Mouse (Mus musculus): ENCODE data around the gene Rbck1. TPM values are rescaled to one million over a fixed set of nuclear protein-coding genes. Genes with fewer than 3 reads are reported as not detected.
"Not testable (repeated sequence)": the region's sequence is repeated elsewhere in the genome, so short reads cannot be mapped to it uniquely, and the experiment has no call there.

Gene Rbck1
- total RNA-seq, 2 experiments from 2014 or later = 111 to 117 TPM

DNA sequence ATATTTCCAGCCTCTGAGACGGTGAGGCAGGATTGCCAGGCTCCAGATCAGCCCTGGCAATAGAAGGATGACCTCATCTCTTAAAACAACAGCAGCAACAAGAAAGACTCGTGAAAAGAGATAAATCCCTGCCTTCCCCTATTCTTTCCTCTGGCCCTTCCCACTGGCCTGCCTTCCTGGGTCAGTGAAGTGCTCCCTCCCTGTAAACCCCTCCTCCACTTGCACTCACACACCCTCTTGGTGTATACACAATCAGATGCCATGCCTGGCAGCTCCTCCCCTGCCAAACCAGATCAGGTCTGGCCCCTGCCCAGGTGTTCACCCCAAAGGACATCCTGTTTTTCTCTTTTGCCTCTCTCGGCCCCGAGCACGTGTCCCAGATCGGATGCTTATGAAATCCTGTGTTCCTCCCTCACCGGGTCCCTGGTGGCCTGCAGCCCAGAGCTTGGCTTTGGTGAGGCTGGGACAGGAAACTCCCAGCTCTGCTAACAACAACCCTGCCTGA lies 27.9 kb upstream of the Rbck1 start:
- H3K27ac ChIP-seq = no peak overlapping the region; the same call in 1 of the 2 replicates
- DNase-seq (ENCODE audit: extremely low spot score in 1 of 2, low spot score in 2 of 2) = no peak
- no peak for TF ChIP-seq CTCF (IDR thresholded peaks at IDR 0.05)
- H3K4me3 ChIP-seq = no peak overlapping the region
- intact Hi-C loops (cut with DNase I) = no loop called here

DNA sequence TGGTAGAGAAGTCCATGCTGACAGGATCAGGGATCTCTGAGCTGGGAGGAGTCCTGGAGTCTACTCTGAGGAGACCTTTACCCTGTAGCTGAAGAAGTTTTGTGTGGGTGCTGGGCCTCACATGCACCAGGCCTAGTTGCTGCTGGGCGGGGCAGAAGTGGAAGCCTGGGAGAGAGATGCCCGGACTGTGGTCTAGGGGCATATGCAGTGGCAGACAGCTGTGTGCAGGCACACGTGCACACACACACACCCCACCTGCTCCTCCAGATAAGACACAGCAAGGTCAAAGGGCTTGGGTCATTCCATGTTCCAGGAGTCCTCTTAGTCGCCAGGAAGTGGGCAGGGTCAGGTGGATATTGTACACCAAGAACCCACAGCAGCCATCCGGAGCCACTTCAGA lies 27.2 kb upstream of the Rbck1 start:
- no peak for TF ChIP-seq CTCF (IDR thresholded peaks at IDR 0.05)
- Histone ChIP-seq H3K4me3 (no peak overlapping the region), H3K27ac (no peak overlapping the region)
- intact Hi-C loops (cut with DNase I) = no loop called here
- DNase-seq (ENCODE audit: extremely low spot score in 1 of 2, low spot score in 2 of 2) = no peak

DNA sequence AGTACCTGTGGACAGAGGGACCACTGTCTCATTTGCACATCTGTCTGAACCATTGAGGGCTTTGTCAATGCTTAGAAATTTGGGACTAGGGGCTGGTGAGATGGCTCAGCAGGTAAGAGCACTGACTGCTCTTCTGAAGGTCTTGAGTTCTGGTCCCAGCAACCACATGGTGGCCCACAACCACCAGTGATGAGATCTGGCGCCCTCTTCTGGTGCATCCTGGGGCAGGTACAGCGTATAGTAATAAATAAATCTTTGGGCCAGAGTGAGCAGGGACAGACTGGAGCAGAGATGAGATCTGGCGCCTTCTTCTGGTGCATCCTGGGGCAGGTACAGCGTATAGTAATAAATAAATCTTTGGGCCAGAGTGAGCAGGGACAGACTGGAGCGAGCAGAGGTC lies 26.5 kb upstream of the Rbck1 start:
- DNase-seq (ENCODE audit: extremely low spot score in 1 of 2, low spot score in 2 of 2); intact Hi-C loops (cut with DNase I): not testable (repeated sequence)

DNA sequence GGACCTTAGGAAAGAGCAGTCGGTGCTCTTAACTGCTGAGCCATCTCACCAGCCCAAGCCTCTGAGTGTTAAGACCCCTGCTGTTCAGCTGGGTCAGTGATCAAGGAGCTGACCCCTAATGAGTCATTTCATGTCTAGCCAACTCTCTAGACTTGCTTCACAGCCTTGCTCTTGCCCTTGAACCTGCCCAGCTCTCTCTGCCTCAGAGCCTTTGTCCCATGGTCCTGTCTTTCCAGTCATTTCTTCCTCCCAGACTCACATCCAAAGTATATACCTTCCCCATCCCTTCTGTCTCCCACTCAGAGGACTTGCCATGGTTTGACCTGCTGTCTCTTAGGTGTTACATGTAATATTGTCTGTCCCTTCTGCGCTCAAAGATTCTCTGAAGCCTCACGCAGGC lies 24.8 kb upstream of the Rbck1 start:
- Histone ChIP-seq H3K4me3 (no peak overlapping the region), H3K27ac (no peak overlapping the region)
- intact Hi-C loops (cut with DNase I) = no loop called here
- no peak for DNase-seq (ENCODE audit: extremely low spot score in 1 of 2, low spot score in 2 of 2)
- TF ChIP-seq CTCF (IDR thresholded peaks at IDR 0.05) = no peak

More for the DNA sequence above, 26.5 kb upstream of the Rbck1 start:
- H3K4me3 ChIP-seq, H3K27ac ChIP-seq: not testable (repeated sequence)

DNA sequence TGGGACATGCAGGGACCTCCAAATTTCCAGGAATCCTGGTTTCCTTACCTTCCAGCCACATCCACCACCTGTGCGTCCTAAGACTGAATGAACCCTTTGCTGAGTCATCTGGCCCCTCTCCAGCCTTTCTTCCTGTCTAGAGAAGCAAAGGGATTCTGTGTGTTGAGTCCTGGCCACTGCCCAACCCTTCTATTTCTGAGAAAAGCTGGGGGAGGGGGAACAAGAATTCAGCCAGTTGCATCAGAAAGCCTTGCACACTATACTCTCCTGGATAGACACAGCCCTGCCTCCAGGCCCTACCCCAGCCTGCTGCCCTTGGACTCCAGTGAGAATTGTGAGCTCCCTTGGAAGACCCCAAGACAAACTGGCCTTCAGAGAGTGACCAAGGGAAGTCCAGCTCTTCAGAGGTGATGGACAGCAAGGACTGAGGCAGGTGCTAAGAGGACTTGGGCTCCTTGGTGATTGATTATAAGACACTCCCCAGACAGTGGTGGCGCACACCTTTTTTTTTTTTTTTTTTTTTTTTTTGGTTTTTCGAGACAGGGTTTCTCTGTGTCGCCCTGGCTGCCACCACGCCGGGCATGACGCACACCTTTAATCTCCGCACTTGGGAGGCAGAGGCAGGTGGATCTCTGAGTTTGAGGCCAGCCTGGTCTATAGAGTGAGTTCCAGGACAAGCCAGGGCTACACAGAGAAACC lies 17.5 kb upstream of the Rbck1 start:
- DNase-seq (ENCODE audit: extremely low spot score in 1 of 2, low spot score in 2 of 2) = peak in 1 of 2 experiments; percentile 42
- intact Hi-C loops (cut with DNase I) = no loop called here
- TF ChIP-seq CTCF (IDR thresholded peaks at IDR 0.05) = no peak
- Histone ChIP-seq H3K4me3 (no peak overlapping the region), H3K27ac (no peak overlapping the region)

DNA sequence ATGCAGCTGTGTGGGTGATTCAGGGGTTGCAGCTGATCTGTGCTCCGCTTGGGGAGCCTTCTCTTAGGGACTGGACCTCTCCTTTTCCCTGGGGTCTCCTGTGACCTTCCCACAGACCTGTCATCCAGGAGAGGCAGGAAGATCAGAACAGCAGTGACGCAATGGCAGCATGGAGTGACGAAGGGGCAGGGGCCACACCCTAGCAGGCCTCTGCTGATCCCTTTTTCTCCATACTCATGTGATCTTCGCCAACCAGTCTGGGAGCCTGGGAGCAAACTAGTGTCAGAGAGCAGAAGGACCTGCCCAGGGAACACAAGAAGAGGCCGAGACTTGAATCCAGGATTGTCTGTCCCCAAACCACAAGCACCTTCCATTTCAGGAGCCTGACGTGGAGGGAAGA lies 16.8 kb upstream of the Rbck1 start:
- intact Hi-C loops (cut with DNase I) = no loop called here
- no peak overlapping the region for H3K27ac ChIP-seq
- H3K4me3 ChIP-seq = no peak overlapping the region
- no peak for DNase-seq (ENCODE audit: extremely low spot score in 1 of 2, low spot score in 2 of 2)
- TF ChIP-seq CTCF (IDR thresholded peaks at IDR 0.05) = no peak

DNA sequence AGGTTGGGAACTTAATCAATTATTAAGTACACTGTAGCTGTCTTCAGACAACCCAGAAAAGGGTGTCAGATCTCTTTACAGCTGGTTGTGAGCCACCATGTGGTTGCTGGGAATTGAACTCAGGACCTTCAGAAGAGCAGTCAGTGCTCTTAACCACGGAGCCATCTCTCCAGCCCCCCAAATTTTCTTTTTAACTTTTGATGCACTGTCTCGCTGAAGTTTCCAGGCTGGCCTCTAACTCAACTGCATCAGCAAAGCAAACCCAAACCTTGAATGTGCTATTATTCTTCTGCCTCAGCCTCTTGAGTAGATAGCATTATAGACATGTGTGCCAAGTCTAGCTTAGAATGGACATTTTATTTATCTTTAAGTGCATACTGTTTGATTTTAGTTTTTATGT lies 15.3 kb upstream of the Rbck1 start:
- H3K4me3 ChIP-seq = no peak overlapping the region
- no peak for TF ChIP-seq CTCF (IDR thresholded peaks at IDR 0.05)
- DNase-seq (ENCODE audit: extremely low spot score in 1 of 2, low spot score in 2 of 2) = no peak
- H3K27ac ChIP-seq = no peak overlapping the region
- intact Hi-C loops (cut with DNase I) = no loop called here

DNA sequence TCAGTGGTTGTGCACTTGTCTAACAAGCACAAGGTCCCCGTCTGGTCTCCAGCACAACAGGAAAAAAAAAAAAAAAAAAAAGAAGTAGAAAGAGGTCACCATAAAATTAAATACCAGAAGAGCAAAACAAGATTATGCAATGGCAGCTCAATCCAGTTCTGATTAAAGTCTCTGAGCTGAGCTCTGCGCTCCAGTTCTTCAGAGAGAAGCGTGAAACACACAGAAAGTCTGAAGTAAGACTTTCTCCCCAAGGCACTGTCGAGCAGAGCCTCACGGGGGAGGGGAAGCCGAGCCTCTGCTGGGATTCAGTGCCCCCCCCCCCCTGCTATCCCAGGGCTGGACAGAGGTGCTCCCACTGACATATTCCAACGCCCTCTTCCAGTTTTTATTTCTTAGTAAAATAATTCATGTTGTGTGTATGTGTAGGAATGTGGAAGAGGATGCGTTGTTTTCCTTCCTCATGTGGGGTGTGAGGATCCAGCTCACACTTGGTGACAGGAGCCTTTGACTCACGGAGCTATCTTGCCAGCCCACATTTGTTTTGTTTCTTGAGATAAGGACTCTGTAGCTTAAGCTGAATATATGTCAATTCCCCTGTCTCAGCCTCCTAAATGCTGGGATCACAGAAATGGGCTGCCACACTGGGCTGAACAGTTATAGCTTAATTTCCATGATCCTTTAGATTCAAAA lies 14.5 kb upstream of the Rbck1 start:
- no peak for TF ChIP-seq CTCF (IDR thresholded peaks at IDR 0.05)
- Histone ChIP-seq H3K4me3 (no peak overlapping the region), H3K27ac (no peak overlapping the region)
- intact Hi-C loops (cut with DNase I) = no loop called here
- no peak for DNase-seq (ENCODE audit: extremely low spot score in 1 of 2, low spot score in 2 of 2)

DNA sequence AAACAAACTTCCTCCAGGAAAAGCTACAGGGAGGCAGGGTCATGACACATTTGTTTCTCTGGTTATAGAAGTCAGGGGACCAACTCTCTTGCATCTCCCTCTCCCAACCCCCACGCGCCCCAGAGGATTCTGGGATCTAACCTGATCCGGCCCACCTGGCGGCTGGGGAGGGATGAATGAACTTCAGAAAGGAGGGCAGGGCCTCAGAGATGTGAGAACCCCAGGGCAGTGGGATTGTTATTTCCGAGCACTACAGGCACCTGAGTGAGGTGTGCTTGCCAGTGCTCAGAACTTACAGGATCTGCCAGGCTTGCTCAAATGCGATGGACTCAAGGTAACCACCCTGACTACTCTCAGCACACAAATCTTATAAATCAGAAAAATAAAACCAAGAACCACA lies 12.9 kb upstream of the Rbck1 start:
- Histone ChIP-seq H3K4me3 (no peak overlapping the region), H3K27ac (no peak overlapping the region)
- TF ChIP-seq CTCF (IDR thresholded peaks at IDR 0.05) = no peak
- no peak for DNase-seq (ENCODE audit: extremely low spot score in 1 of 2, low spot score in 2 of 2)
- intact Hi-C loops (cut with DNase I) = no loop called here

DNA sequence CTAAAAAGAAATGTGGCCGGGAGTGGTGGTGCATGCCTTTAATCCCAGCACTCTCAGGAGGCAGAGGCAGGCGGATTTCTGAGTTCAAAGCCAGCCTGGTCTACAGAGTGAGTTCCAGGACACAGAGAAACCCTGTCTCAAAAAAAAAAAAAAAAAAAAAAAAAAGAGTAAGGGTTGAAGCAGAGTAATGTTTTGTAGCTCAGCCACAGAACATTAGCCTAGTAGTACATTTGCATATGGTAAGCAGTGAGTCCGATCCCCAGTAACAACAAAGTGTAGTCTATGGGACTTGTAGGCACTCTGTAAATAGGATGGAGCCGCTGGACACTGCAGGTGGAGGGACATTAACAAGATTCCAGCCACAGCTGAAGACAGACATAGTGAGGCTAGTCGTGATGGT lies 12.5 kb upstream of the Rbck1 start:
- H3K27ac ChIP-seq = no peak overlapping the region
- H3K4me3 ChIP-seq = no peak overlapping the region
- no peak for TF ChIP-seq CTCF (IDR thresholded peaks at IDR 0.05)
- no peak for DNase-seq (ENCODE audit: extremely low spot score in 1 of 2, low spot score in 2 of 2)
- intact Hi-C loops (cut with DNase I) = no loop called here

DNA sequence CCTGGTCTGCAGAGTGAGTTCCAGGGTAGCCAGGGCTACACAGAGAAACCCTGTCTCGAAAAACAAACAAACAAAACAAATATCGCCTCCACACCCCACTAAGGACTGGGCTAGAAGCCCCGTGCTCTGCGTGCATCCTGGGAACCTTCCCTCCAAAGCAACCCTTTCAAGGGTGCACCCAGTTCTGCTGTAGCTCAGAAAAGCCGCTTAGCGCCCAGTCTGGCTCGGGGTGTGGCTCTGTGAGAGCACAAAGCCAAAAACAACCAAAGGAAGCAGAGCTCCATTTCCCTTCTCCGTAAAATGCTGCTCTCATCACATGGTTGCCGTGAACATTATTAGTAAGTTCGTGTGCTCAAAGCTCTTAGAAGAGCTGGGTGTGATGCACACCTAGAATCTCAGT lies 11.9 kb upstream of the Rbck1 start:
- intact Hi-C loops (cut with DNase I) = no loop called here
- DNase-seq (ENCODE audit: extremely low spot score in 1 of 2, low spot score in 2 of 2) = no peak
- TF ChIP-seq CTCF (IDR thresholded peaks at IDR 0.05) = no peak
- Histone ChIP-seq H3K27ac (peak overlapping the region; percentile 59; the same call in 1 of the 2 replicates), H3K4me3 (peak overlapping the region; percentile 62)

DNA sequence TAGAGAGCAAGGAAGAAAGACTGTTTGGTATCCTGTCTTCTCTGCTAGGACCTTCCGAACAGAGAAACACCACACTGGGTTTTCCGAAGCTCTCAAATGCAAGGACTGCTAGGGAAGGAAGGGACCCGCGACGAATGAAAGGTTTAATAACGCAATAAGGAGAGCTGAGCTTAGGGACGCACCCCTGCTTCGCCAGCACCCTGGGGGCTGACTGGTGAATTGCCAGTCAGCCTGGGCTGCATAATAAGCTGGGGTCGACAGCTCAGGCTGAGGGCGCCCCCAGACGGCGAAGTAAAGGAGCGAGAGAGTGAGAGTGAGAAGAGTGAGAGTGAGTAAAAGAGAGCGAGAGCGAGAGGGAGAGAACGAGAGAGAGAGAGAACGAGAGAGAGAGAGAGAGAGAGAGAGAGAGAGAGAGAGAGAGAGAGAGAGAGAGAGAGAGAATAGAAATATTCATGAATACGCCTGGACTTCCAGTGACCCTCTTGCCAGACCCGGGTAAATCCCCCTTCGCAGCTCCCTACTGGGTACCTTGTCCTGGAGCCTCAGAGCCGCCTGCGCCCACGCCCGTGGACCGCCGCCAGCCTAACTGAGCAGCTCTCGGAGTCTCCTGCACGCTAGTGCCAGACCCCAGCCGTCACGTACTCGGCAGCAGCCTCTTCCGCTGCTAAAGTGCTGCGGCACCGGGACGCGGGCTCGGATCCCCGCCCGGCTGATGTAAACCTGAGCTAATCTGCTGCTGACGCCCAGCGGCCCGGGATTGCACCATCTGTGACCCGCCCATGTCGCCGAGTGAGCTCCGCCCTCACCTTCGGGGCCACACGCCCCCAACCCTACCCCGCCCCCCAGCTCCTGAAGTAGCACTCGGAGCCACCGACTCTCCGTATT lies 11.1 kb upstream of the Rbck1 start, which contains the start of gene Trib3:
Trib3 (minus strand) TSS at position 704 of the 885 bp plus-strand sequence.
- Histone ChIP-seq H3K4me3 (peak within 1 kb of the TSS; percentile 62), H3K27ac (peak within 1 kb of the TSS; percentile 59; the same call in 1 of the 2 replicates)
- peak; percentile 66 to 73 for DNase-seq (ENCODE audit: extremely low spot score in 1 of 2, low spot score in 2 of 2)
- peak; percentile 64 for TF ChIP-seq CTCF (IDR thresholded peaks at IDR 0.05)
- intact Hi-C loops (cut with DNase I) = no loop called here
